Mouse (Mus musculus): ENCODE measurements around the gene Ptger3. TPM values are rescaled to one million over a fixed set of nuclear protein-coding genes. Genes with fewer than 3 reads are reported as not detected.

The Ptger3 gene
- polyA plus RNA-seq, 1 experiment, result 2.8 TPM

DNA sequence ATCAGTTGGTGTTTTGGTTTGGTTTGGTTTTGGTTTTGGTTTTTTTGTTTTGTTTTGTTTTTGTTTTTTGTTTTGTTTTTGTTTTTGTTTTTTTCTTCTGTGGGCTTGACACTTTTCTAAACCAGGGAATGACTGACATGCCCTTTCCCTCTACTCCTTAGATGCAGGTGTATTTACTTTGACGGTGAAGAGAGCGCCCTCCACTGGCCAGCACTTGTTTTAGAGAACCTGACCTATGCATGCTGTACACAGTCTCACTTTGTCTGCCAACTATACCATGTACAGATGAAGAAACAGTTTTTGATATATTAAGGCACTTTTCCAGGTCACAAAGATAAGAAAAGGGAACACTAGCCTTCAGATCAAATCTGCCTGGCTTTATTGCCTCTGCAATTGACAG is 15.1 kb downstream of the Ptger3 start:
- no peaks in the 10 kb centered on the region for H3K27me3 ChIP-seq (ENCODE audit: control insufficient read depth, insufficient read depth, low read length)
- DNase-seq (ENCODE audit: low read depth in 1 of 2, low spot score in 2 of 2), result no peak
- no peak overlapping the region for H3K4me3 ChIP-seq (ENCODE audit: extremely low read depth, insufficient read depth, insufficient read length)
- no peak overlapping the region for H3K27ac ChIP-seq (ENCODE audit: insufficient read depth, low read length)
- TF ChIP-seq POLR2A (IDR thresholded peaks at IDR 0.05; ENCODE audit: low read depth, low read length), result no peak
- no peak for TF ChIP-seq CTCF (IDR thresholded peaks at IDR 0.05; ENCODE audit: extremely low read depth, insufficient read depth, insufficient read length, insufficient replicate concordance)
- H3K4me1 ChIP-seq (ENCODE audit: control insufficient read depth, insufficient read depth, insufficient read length), result no peaks in the 10 kb centered on the region
- 63% methylated on average over 2 of the region's 2 CpGs for WGBS
- no peaks in the 10 kb centered on the region for H3K36me3 ChIP-seq (ENCODE audit: control insufficient read depth, insufficient read depth, low read length)

DNA sequence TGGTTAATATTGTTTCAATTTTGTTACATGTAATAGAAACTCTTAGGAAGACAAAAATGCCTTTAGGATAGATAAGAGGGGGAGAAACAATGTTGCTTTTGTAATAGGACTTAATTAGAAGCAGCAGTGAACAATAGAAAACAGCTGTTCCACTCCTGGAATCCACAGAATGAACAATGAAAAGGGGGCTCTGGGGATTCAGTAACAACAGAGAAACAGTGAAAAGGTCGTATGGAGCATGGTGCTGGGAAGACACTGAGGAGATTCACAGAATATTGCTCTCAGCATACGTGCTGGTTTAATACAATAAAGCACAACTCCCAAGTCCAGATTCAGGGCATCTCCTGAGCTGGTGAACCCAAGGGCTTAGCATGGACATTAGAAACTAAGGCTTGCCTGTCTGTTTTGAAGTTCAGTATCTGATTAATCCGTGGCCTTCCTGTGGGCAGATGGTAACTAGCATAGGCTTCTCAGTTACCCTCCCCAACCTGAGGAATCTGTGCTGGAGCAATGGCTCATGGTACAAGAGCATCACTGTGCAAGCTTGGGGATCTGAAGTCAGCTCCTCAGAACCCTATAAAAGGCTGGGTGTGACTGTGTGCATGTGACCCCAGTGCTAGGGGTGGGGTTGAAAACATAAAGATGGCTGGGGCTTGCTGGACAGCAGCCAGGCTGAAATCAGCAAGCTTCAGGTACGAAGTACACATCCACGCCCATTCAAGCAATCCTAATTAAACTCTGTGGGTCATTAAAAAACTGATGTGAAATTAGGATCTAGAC is 16.1 kb downstream of the Ptger3 start:
- H3K4me1 ChIP-seq (ENCODE audit: control insufficient read depth, insufficient read depth, insufficient read length), result no peaks in the 10 kb centered on the region
- no peaks in the 10 kb centered on the region for H3K27me3 ChIP-seq (ENCODE audit: control insufficient read depth, insufficient read depth, low read length)
- H3K4me3 ChIP-seq (ENCODE audit: extremely low read depth, insufficient read depth, insufficient read length), result no peak overlapping the region
- TF ChIP-seq CTCF (IDR thresholded peaks at IDR 0.05; ENCODE audit: extremely low read depth, insufficient read depth, insufficient read length, insufficient replicate concordance), result no peak
- no peak for DNase-seq (ENCODE audit: low read depth in 1 of 2, low spot score in 2 of 2)
- no peak overlapping the region for H3K27ac ChIP-seq (ENCODE audit: insufficient read depth, low read length)
- no peaks in the 10 kb centered on the region for H3K36me3 ChIP-seq (ENCODE audit: control insufficient read depth, insufficient read depth, low read length)
- 77% methylated on average over 5 of the region's 5 CpGs for WGBS

- H3K27me3 ChIP-seq (ENCODE audit: control insufficient read depth, insufficient read depth, low read length), result no peaks in the 10 kb centered on the region
- no peak for DNase-seq (ENCODE audit: low read depth in 1 of 2, low spot score in 2 of 2)
- H3K4me3 ChIP-seq (ENCODE audit: extremely low read depth, insufficient read depth, insufficient read length), result no peak overlapping the region
- no peaks in the 10 kb centered on the region for H3K36me3 ChIP-seq (ENCODE audit: control insufficient read depth, insufficient read depth, low read length)
- no peaks in the 10 kb centered on the region for H3K4me1 ChIP-seq (ENCODE audit: control insufficient read depth, insufficient read depth, insufficient read length)
- H3K27ac ChIP-seq (ENCODE audit: insufficient read depth, low read length), result no peak overlapping the region
- TF ChIP-seq POLR2A (IDR thresholded peaks at IDR 0.05; ENCODE audit: low read depth, low read length) (no peak), CTCF (IDR thresholded peaks at IDR 0.05; ENCODE audit: extremely low read depth, insufficient read depth, insufficient read length, insufficient replicate concordance) (no peak)
- WGBS, result 78% methylated on average over 7 of the region's 7 CpGs
These were observed 31.2 kb downstream of the Ptger3 start for GRCm38 (mm10) chr3:157597837-157598379.

DNA sequence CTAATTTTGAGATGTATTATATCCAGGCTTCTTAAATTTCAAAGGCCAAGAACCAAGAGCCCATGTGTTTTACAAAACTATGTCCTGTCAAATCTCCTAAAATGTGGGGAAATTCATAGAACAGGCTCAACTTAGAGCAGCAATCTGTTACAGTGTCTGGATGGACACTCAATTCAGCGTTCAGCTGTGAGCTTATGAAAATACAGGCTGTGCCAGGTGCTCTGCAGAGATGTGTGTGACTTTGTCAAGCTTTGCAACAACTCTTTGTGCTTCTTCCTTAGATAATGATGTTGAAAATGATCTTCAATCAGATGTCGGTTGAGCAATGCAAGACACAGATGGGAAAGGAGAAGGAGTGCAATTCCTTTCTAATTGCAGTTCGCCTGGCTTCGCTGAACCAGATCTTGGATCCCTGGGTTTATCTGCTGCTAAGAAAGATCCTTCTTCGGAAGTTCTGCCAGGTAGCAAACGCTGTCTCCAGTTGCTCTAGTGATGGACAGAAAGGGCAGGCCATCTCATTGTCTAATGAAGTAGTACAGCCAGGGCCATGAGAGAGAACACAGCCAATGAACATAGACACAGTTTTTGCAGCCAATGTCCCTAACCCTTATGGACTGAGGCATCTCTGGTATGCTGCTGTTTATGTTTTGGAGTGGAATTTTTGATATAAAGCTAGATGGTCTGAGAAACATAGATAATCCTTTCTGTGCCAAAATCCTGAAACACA is 38.2 kb downstream of the Ptger3 start:
- Histone ChIP-seq H3K4me1 (ENCODE audit: control insufficient read depth, insufficient read depth, insufficient read length) (no peaks in the 10 kb centered on the region), H3K27ac (ENCODE audit: insufficient read depth, low read length) (no peak overlapping the region), H3K4me3 (ENCODE audit: extremely low read depth, insufficient read depth, insufficient read length) (no peak overlapping the region), H3K27me3 (ENCODE audit: control insufficient read depth, insufficient read depth, low read length) (no peaks in the 10 kb centered on the region), H3K36me3 (ENCODE audit: control insufficient read depth, insufficient read depth, low read length) (no peaks in the 10 kb centered on the region)
- no peak for DNase-seq (ENCODE audit: low read depth in 1 of 2, low spot score in 2 of 2)
- TF ChIP-seq POLR2A (IDR thresholded peaks at IDR 0.05; ENCODE audit: low read depth, low read length) (no peak), CTCF (IDR thresholded peaks at IDR 0.05; ENCODE audit: extremely low read depth, insufficient read depth, insufficient read length, insufficient replicate concordance) (no peak)
- 94% methylated on average over 6 of the region's 6 CpGs for WGBS

DNA sequence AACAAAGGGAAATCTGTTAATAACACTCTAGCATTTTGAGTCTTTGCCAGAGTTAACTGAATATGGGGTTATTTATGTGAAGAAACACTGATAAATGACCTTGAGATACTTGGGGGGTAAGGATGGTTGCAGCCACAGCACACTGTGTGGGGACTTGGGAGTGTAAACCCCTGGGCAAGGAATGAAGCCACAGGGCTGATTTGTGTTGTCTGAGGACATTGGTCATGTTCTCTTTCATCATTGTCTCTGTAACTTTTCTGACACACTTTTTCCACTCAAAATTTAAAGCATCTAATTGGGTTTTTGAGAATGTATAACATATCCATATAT is 38.7 kb downstream of the Ptger3 start:
- no peak for TF ChIP-seq POLR2A (IDR thresholded peaks at IDR 0.05; ENCODE audit: low read depth, low read length)
- no peak for TF ChIP-seq CTCF (IDR thresholded peaks at IDR 0.05; ENCODE audit: extremely low read depth, insufficient read depth, insufficient read length, insufficient replicate concordance)
- H3K36me3 ChIP-seq (ENCODE audit: control insufficient read depth, insufficient read depth, low read length), result no peaks in the 10 kb centered on the region
- no peaks in the 10 kb centered on the region for H3K27me3 ChIP-seq (ENCODE audit: control insufficient read depth, insufficient read depth, low read length)
- H3K4me3 ChIP-seq (ENCODE audit: extremely low read depth, insufficient read depth, insufficient read length), result no peak overlapping the region
- no peak overlapping the region for H3K27ac ChIP-seq (ENCODE audit: insufficient read depth, low read length)
- DNase-seq (ENCODE audit: low read depth in 1 of 2, low spot score in 2 of 2), result no peak
- no peaks in the 10 kb centered on the region for H3K4me1 ChIP-seq (ENCODE audit: control insufficient read depth, insufficient read depth, insufficient read length)

DNA sequence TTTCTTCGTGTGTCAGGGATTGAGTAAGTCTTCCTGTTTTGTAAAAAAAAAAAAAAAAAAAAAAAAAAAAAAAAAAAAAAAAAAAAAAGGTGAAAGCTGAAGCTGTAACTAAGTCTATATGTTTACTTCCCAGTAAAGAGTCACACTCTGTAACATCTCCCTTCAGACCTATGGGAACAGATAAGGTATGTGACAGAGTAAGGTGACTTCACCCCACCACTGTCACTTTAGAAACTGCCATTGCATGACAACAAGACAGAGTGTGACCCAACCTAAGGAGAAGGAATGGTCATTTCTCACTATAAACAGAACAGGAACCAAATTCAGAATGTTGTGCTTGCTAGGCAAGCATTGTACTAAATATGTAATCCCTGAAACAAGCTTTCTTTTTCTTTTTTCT is 46.9 kb downstream of the Ptger3 start:
- DNase-seq (ENCODE audit: low read depth in 1 of 2, low spot score in 2 of 2), result no peak
- no peak for TF ChIP-seq POLR2A (IDR thresholded peaks at IDR 0.05; ENCODE audit: low read depth, low read length)
- no peak for TF ChIP-seq CTCF (IDR thresholded peaks at IDR 0.05; ENCODE audit: extremely low read depth, insufficient read depth, insufficient read length, insufficient replicate concordance)
- no peaks in the 10 kb centered on the region for H3K27me3 ChIP-seq (ENCODE audit: control insufficient read depth, insufficient read depth, low read length)
- 9% methylated on average over 1 of the region's 1 CpGs for WGBS
- H3K27ac ChIP-seq (ENCODE audit: insufficient read depth, low read length), result no peak overlapping the region
- no peaks in the 10 kb centered on the region for H3K4me1 ChIP-seq (ENCODE audit: control insufficient read depth, insufficient read depth, insufficient read length)
- no peak overlapping the region; the same call in 1 of the 2 replicates for H3K4me3 ChIP-seq (ENCODE audit: extremely low read depth, insufficient read depth, insufficient read length)
- no peaks in the 10 kb centered on the region for H3K36me3 ChIP-seq (ENCODE audit: control insufficient read depth, insufficient read depth, low read length)

GRCm38 (mm10) chr3:157616949-157617348 is 50.3 kb downstream of the Ptger3 start:
- DNase-seq (ENCODE audit: low read depth in 1 of 2, low spot score in 2 of 2), result peak in 1 of 2 experiments; percentile 14
- H3K4me3 ChIP-seq (ENCODE audit: extremely low read depth, insufficient read depth, insufficient read length), result no peak overlapping the region
- TF ChIP-seq CTCF (IDR thresholded peaks at IDR 0.05; ENCODE audit: extremely low read depth, insufficient read depth, insufficient read length, insufficient replicate concordance) (no peak), POLR2A (IDR thresholded peaks at IDR 0.05; ENCODE audit: low read depth, low read length) (no peak)
- no peak overlapping the region for H3K27ac ChIP-seq (ENCODE audit: insufficient read depth, low read length)
- no peaks in the 10 kb centered on the region for H3K4me1 ChIP-seq (ENCODE audit: control insufficient read depth, insufficient read depth, insufficient read length)
- H3K27me3 ChIP-seq (ENCODE audit: control insufficient read depth, insufficient read depth, low read length), result no peaks in the 10 kb centered on the region
- H3K36me3 ChIP-seq (ENCODE audit: control insufficient read depth, insufficient read depth, low read length), result no peaks in the 10 kb centered on the region
